Mouse (Mus musculus) ES-E14 (cell line): ENCODE measurements around the gene Slc22a13. TPM values are rescaled to one million over a fixed set of nuclear protein-coding genes. Genes with fewer than 3 reads are reported as not detected.

ENCODE experiments used
- DNase-seq: peaks from one replicate; pipeline ENCODE4 v3.0.0-alpha.2; 2013; ENCODE audit warnings: low read depth, low spot score
- H3K27ac ChIP-seq: 2 replicates; pipeline ENCODE4 v1.5.1; 2012; ENCODE audit warnings: low read depth, mild to moderate bottlenecking, low read length, moderate library complexity, mixed read lengths; ENCODE audit not compliant: poor library complexity, insufficient read depth, severe bottlenecking
- H3K36me3 ChIP-seq: 2 replicates; pipeline ENCODE4 v1.6.1; 2012; ENCODE audit warnings: mild to moderate bottlenecking, low read length, moderate library complexity, mixed read lengths; ENCODE audit not compliant: control insufficient read depth, poor library complexity, insufficient read depth, severe bottlenecking
- H3K4me1 ChIP-seq, 2 experiments: fragments of 150-350 bp in 1 of 2; sonication (generic) in 1 of 2; 2 replicates each; pipeline ENCODE4 v1.6.1; 2012; ENCODE audit warnings: low read length in 2 of 2, mild to moderate bottlenecking in 1 of 2, mixed read lengths in 1 of 2; ENCODE audit not compliant: control insufficient read depth in 2 of 2, insufficient read depth in 2 of 2, poor library complexity in 1 of 2
- H3K4me3 ChIP-seq, 2 experiments: fragments of 150-350 bp in 1 of 2; sonication (generic) in 1 of 2; 2 replicates each; pipeline ENCODE4 v1.5.1; 2012; ENCODE audit warnings: low read length in 2 of 2, low read depth in 1 of 2, mild to moderate bottlenecking in 1 of 2, mixed read lengths in 1 of 2; ENCODE audit not compliant: insufficient read depth in 1 of 2, poor library complexity in 1 of 2, severe bottlenecking in 1 of 2
- H3K9ac ChIP-seq: 2 replicates; pipeline ENCODE4 v1.6.1; 2012; ENCODE audit warnings: low read depth, mild to moderate bottlenecking, low read length, mixed read lengths; ENCODE audit not compliant: poor library complexity, insufficient read depth, severe bottlenecking
- H3K9me3 ChIP-seq: fragments of 150-350 bp; sonication (generic); 2 replicates; pipeline ENCODE4 v1.6.1; 2012; ENCODE audit warnings: low read depth, mild to moderate bottlenecking, low read length; ENCODE audit not compliant: control insufficient read depth, insufficient read depth
- CHD2 ChIP-seq: IDR thresholded peaks from 2 replicates; pipeline ENCODE4 v1.6.1; 2014; ENCODE audit warnings: mild to moderate bottlenecking, low read depth, low read length, inconsistent platforms
- HCFC1 ChIP-seq: IDR thresholded peaks from 2 replicates; pipeline ENCODE4 v1.6.1; 2012; ENCODE audit warnings: low read length, inconsistent platforms, borderline replicate concordance; ENCODE audit not compliant: insufficient read depth
- MAFK ChIP-seq: IDR thresholded peaks from 2 replicates; pipeline ENCODE4 v1.6.1; 2014; ENCODE audit warnings: mild to moderate bottlenecking, low read depth, low read length, inconsistent platforms; ENCODE audit not compliant: insufficient read depth
- ZC3H11A ChIP-seq: IDR thresholded peaks from 2 replicates; pipeline ENCODE4 v1.6.1; 2012; ENCODE audit warnings: low read depth, mild to moderate bottlenecking, inconsistent platforms, low read length, borderline replicate concordance
- ZNF384 ChIP-seq: IDR thresholded peaks from 2 replicates; pipeline ENCODE4 v1.6.1; 2012; ENCODE audit warnings: low read depth, low read length, inconsistent platforms
- in situ Hi-C, 2 experiments: fragments of 600-800 bp; cut with MboI; formaldehyde crosslinking; loops; one replicate each; pipeline ENCODE4 v1.15.1; 2025; ENCODE audit warnings: low sequenced_read_pairs in 2 of 2, inconsistent platforms in 1 of 2; ENCODE audit not compliant: unreplicated experiment in 2 of 2
- total RNA-seq: library from RNA; depleted of rRNA; stranded (reverse); fragments of 300-350 nt; gene quantifications from 2 replicates; pipeline ENCODE4 v1.2.3, GENCODE M21; 2012

The Slc22a13 gene
- total RNA-seq, 1 experiment, result 0.13 TPM

- no peaks in the 10 kb centered on the region for H3K9me3 ChIP-seq
- no peak for DNase-seq
- no peaks in the 10 kb centered on the region for H3K4me1 ChIP-seq
- in situ Hi-C loops, result no loop called here
- no peak overlapping the region for H3K27ac ChIP-seq
- TF ChIP-seq ZC3H11A (no peak), MAFK (no peak), HCFC1 (no peak), CHD2 (no peak), ZNF384 (no peak)
- H3K9ac ChIP-seq, result no peak overlapping the region
- H3K4me3 ChIP-seq, result no peak overlapping the region
- H3K36me3 ChIP-seq, result peaks cover 30% of the 10 kb centered on the region
Observed at GRCm38 (mm10) chr9:119239274-119239673, 30.4 kb upstream of the Slc22a13 start.

GRCm38 (mm10) chr9:119238796-119239195 is 29.9 kb upstream of the Slc22a13 start:
- Histone ChIP-seq H3K4me1 (no peaks in the 10 kb centered on the region), H3K27ac (no peak overlapping the region), H3K9me3 (no peaks in the 10 kb centered on the region), H3K4me3 (no peak overlapping the region), H3K9ac (no peak overlapping the region), H3K36me3 (peaks cover 30% of the 10 kb centered on the region)
- no peak for TF ChIP-seq HCFC1
- TF ChIP-seq ZNF384, result no peak
- no peak for TF ChIP-seq MAFK
- no peak for TF ChIP-seq ZC3H11A
- TF ChIP-seq CHD2, result no peak
- in situ Hi-C loops, result no loop called here
- no peak for DNase-seq

- no peak overlapping the region for H3K4me3 ChIP-seq
- H3K9me3 ChIP-seq, result no peaks in the 10 kb centered on the region
- in situ Hi-C loops, result no loop called here
- H3K27ac ChIP-seq, result no peak overlapping the region
- no peak overlapping the region for H3K9ac ChIP-seq
- H3K36me3 ChIP-seq, result no peaks in the 10 kb centered on the region
- TF ChIP-seq HCFC1, result no peak
- TF ChIP-seq ZNF384, result no peak
- TF ChIP-seq CHD2, result no peak
- no peak for TF ChIP-seq ZC3H11A
- TF ChIP-seq MAFK, result no peak
- no peak for DNase-seq
- no peaks in the 10 kb centered on the region for H3K4me1 ChIP-seq
Observed at GRCm38 (mm10) chr9:119231552-119231951, 22.7 kb upstream of the Slc22a13 start.

- in situ Hi-C loops, result no loop called here
- Histone ChIP-seq H3K4me3 (no peak overlapping the region), H3K27ac (no peak overlapping the region), H3K36me3 (no peaks in the 10 kb centered on the region), H3K4me1 (no peaks in the 10 kb centered on the region), H3K9me3 (no peaks in the 10 kb centered on the region), H3K9ac (no peak overlapping the region)
- TF ChIP-seq HCFC1 (no peak), CHD2 (no peak), ZNF384 (no peak), MAFK (no peak), ZC3H11A (no peak)
- no peak for DNase-seq
Observed at GRCm38 (mm10) chr9:119230829-119231228, 21.9 kb upstream of the Slc22a13 start.

GRCm38 (mm10) chr9:119220249-119220648 is 11.4 kb upstream of the Slc22a13 start:
- Histone ChIP-seq H3K36me3 (no peaks in the 10 kb centered on the region; the same call in 1 of the 2 replicates), H3K4me1 (no peaks in the 10 kb centered on the region), H3K27ac (no peak overlapping the region), H3K9ac (no peak overlapping the region), H3K9me3 (no peaks in the 10 kb centered on the region), H3K4me3 (no peak overlapping the region)
- DNase-seq, result no peak
- no peak for TF ChIP-seq CHD2
- no peak for TF ChIP-seq MAFK
- no peak for TF ChIP-seq ZC3H11A
- no peak for TF ChIP-seq HCFC1
- TF ChIP-seq ZNF384, result no peak
- in situ Hi-C loops, result no loop called here
